Mouse (Mus musculus): ENCODE data around the gene Gcnt1.

- no peak for TF ChIP-seq CTCF (IDR thresholded peaks at IDR 0.05 in 2 of 3, conservative IDR thresholded peaks at IDR 0.05 in 1 of 3; ENCODE audit: control insufficient read depth in 1 of 3, insufficient read depth in 1 of 3, low read depth in 2 of 3, low read length in 3 of 3, poor library complexity in 1 of 3, severe bottlenecking in 1 of 3)
- no peak for TF ChIP-seq POLR2A (IDR thresholded peaks at IDR 0.05; ENCODE audit: control insufficient read depth in 1 of 2, insufficient read depth in 1 of 2, low read depth in 1 of 2, low read length in 2 of 2, poor library complexity in 1 of 2)
- TF ChIP-seq TAL1 (IDR thresholded peaks at IDR 0.05; ENCODE audit: low read length): no peak
- no peak for TF ChIP-seq ZNF384 (IDR thresholded peaks at IDR 0.05; ENCODE audit: low read depth, low read length)
- TF ChIP-seq UBTF (IDR thresholded peaks at IDR 0.05; ENCODE audit: borderline replicate concordance, insufficient read depth, low read depth, low read length): no peak
Measured at GRCm38 (mm10) chr19:17323689-17324241, 48.9 kb downstream of the Gcnt1 start.
